Mouse (Mus musculus): Measurements from ENCODE around the gene Mcm5. TPM values are rescaled to one million over a fixed set of nuclear protein-coding genes. Genes with fewer than 3 reads are reported as not detected.

Mcm5 gene
- polyA plus RNA-seq, 1 experiment from 2014 or later, result 33.4 TPM

- peak overlapping the region; percentile 77 for H3K4me2 ChIP-seq
- H3K4me3 ChIP-seq, result peak overlapping the region; percentile 73
- H3K4me1 ChIP-seq (replicated peaks), result peaks cover 22% of the 10 kb centered on the region
- peak; percentile 90 for ATAC-seq (ENCODE audit: low read depth)
- under 1% methylated on average over 9 of the region's 9 CpGs for WGBS
- peak overlapping the region; percentile 83 for H3K27ac ChIP-seq (replicated peaks)
- peak overlapping the region; percentile 87 for H3K9ac ChIP-seq
- no peaks in the 10 kb centered on the region for H3K9me3 ChIP-seq
- no peaks in the 10 kb centered on the region for H3K27me3 ChIP-seq
- H3K36me3 ChIP-seq, result peaks cover 16% of the 10 kb centered on the region
Measured at GRCm38 (mm10) chr8:75108527-75109235, 688 bp upstream of the Mcm5 start.

DNA sequence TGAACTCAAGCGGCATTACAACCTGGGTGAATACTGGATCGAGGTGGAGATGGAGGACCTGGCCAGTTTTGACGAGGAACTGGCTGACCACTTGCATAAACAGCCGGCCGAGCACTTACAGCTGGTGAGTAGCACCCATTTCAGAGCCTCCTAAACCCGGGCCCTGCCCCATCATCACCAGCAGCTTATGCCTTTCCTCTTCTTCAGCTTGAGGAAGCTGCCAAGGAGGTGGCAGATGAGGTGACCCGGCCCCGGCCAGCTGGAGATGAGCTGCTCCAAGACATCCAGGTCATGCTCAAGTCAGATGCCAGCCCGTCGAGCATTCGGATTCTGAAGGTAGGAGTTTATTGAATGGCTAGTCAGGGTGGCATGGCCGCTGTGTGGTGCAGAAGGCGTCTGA is 724 bp downstream of the Mcm5 start:
- Histone ChIP-seq H3K9ac (peak overlapping the region; percentile 73), H3K27me3 (no peaks in the 10 kb centered on the region), H3K27ac (replicated peaks) (no peak overlapping the region), H3K4me3 (peak overlapping the region; percentile 73), H3K9me3 (no peaks in the 10 kb centered on the region), H3K36me3 (peaks cover 26% of the 10 kb centered on the region), H3K4me1 (replicated peaks) (peaks cover 22% of the 10 kb centered on the region), H3K4me2 (peak overlapping the region; percentile 89)
- no peak for ATAC-seq (ENCODE audit: low read depth)
- WGBS, result 20% methylated on average over 13 of the region's 13 CpGs

- Histone ChIP-seq H3K9me3 (no peaks in the 10 kb centered on the region), H3K4me1 (replicated peaks) (no peaks in the 10 kb centered on the region), H3K4me3 (no peak overlapping the region), H3K27me3 (no peaks in the 10 kb centered on the region), H3K4me2 (no peak overlapping the region), H3K9ac (no peak overlapping the region), H3K36me3 (peaks cover 87% of the 10 kb centered on the region), H3K27ac (replicated peaks) (no peak overlapping the region)
- 97% methylated on average over 1 of the region's 1 CpGs for WGBS
- no peak for ATAC-seq (ENCODE audit: low read depth)
Measured at GRCm38 (mm10) chr8:75118505-75118904, 9.1 kb downstream of the Mcm5 start.

DNA sequence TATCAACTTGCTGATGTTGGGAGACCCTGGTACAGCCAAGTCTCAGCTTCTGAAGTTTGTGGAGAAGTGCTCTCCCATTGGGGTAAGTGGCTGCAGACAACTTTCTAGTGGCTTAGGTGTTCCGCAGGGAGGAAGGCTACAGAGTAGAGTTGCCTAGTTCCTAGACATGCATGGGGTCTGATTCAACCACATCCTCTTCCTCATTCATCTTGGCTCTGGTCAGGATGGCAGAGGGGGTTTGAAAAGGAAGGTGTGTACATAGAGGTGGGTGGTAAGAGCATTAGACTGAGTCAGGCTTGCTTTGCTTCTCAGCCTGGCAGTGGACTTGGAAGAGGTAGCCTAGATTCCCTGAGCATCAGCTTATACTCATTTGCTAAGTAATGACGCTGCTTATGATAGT is 9.9 kb downstream of the Mcm5 start:
- ATAC-seq (ENCODE audit: low read depth), result no peak

DNA sequence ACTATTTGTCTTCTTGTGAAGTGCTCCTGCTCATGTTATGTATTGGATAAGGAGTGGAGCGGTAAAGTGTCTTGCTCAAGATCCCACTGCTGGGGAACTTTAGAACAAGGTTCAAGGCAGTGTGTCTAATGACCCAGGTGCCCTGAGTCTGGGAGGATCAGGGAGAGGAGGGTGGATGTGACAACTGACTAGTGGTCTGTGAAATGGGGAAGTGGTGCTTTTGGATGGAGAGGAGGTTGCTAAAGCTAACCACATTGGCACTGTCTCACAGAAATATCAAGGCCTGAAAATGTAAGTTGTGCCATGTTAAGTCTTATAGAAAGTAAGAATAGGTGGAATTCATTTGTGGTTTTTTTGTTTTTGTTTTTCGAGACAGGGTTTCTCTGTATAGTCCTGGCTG is 10.4 kb downstream of the Mcm5 start:
- no peak overlapping the region for H3K9ac ChIP-seq
- H3K36me3 ChIP-seq, result peaks cover 85% of the 10 kb centered on the region
- no peaks in the 10 kb centered on the region for H3K9me3 ChIP-seq
- H3K27me3 ChIP-seq, result no peaks in the 10 kb centered on the region
- no peak overlapping the region for H3K4me2 ChIP-seq
- 98% methylated on average over 2 of the region's 2 CpGs for WGBS
- no peak for ATAC-seq (ENCODE audit: low read depth)
- no peak overlapping the region for H3K27ac ChIP-seq (replicated peaks)
- no peaks in the 10 kb centered on the region for H3K4me1 ChIP-seq (replicated peaks)
- H3K4me3 ChIP-seq, result no peak overlapping the region

More for the DNA sequence above, 9.9 kb downstream of the Mcm5 start:
- Histone ChIP-seq H3K9me3 (no peaks in the 10 kb centered on the region), H3K9ac (no peak overlapping the region), H3K36me3 (peaks cover 84% of the 10 kb centered on the region), H3K27ac (replicated peaks) (no peak overlapping the region), H3K4me3 (no peak overlapping the region), H3K27me3 (no peaks in the 10 kb centered on the region), H3K4me1 (replicated peaks) (no peaks in the 10 kb centered on the region), H3K4me2 (no peak overlapping the region)
- 98% methylated on average over 2 of the region's 2 CpGs for WGBS

DNA sequence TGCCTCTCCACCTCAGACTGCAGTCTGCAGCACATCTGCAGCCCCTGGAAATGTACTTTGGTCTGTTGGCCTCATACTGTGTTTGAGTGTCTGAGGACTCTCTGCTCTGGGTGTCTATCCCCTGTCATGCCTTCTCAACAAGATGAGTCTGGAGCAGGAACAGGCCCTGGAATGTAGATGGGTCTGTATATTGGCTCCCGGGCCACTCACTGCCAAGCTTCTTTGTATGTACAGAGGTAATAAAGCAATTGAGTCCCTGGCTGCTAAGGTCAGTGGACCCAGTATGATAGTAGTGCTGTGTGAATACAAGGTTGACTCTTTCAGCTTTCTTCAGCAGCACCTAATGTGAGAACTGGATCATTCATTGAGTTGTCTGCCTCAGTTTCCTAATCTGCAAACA is 18.0 kb downstream of the Mcm5 start:
- H3K4me2 ChIP-seq, result no peak overlapping the region
- no peak overlapping the region for H3K9ac ChIP-seq
- no peaks in the 10 kb centered on the region for H3K4me1 ChIP-seq (replicated peaks)
- H3K36me3 ChIP-seq, result peaks cover 59% of the 10 kb centered on the region
- H3K27me3 ChIP-seq, result no peaks in the 10 kb centered on the region
- no peak overlapping the region for H3K4me3 ChIP-seq
- no peak overlapping the region for H3K27ac ChIP-seq (replicated peaks)
- H3K9me3 ChIP-seq, result no peaks in the 10 kb centered on the region
- no peak for ATAC-seq (ENCODE audit: low read depth)
- WGBS, result 41% methylated on average over 1 of the region's 1 CpGs

DNA sequence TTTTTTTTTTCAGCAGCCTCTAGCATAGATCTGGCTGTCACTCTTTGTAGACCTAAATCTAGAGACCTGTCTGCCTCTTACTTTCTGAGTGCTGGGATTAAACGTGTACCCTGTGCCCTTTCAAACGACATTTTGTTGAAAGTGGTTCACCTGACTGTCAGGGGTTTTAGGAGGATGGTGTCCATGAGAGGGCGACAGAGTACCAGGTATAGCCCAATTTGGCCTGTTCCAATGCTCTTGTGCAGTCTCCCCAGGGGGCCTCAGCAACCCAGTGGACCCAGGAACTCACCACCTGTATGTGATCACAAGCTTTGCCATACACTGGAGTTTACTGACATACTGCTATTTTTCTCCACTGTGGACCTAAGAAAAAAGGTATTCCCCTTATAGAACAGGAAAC is 23.1 kb downstream of the Mcm5 start:
- Histone ChIP-seq H3K9ac (no peak overlapping the region), H3K27ac (replicated peaks) (no peak overlapping the region), H3K27me3 (no peaks in the 10 kb centered on the region), H3K4me3 (no peak overlapping the region), H3K9me3 (no peaks in the 10 kb centered on the region), H3K36me3 (peaks cover 17% of the 10 kb centered on the region), H3K4me2 (no peak overlapping the region), H3K4me1 (replicated peaks) (peaks cover 13% of the 10 kb centered on the region; the same call in 1 of the 2 replicates)
- 24% methylated on average over 3 of the region's 3 CpGs for WGBS
- no peak for ATAC-seq (ENCODE audit: low read depth)

DNA sequence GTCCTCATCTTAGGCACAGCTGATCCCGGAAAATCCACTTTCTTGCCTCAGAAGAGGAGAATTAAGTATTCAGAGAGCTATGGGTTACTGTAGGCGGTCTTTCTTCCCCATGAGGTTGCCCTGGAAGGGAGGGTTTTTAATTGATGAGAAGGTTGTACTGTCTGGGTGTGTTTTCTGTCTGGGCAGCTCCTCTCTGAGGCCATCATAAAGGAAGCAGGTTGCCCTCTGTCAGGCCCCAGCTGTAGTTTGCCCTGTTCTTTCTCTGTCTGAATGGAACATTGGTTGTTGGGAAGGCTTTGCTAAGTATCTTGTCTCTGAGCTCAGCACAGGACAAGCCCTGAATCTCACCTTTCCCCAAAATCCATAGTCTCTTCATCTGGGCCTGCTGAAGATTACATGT is 24.0 kb downstream of the Mcm5 start:
- no peak overlapping the region for H3K9ac ChIP-seq
- WGBS, result 79% methylated on average over 2 of the region's 2 CpGs

GRCm38 (mm10) chr8:75134603-75135391 is 25.4 kb downstream of the Mcm5 start:
- no peak overlapping the region for H3K9ac ChIP-seq
- peaks cover 13% of the 10 kb centered on the region; the same call in 1 of the 2 replicates for H3K4me1 ChIP-seq (replicated peaks)
- H3K4me2 ChIP-seq, result no peak overlapping the region
- WGBS, result 40% methylated on average over 2 of the region's 2 CpGs
- no peak for ATAC-seq (ENCODE audit: low read depth)
- H3K36me3 ChIP-seq, result 0 out of 2 replicates have a peak, but pooled peaks cover 4% of the 10 kb centered on the region
- H3K27ac ChIP-seq (replicated peaks), result no peak overlapping the region
- no peak overlapping the region for H3K4me3 ChIP-seq
- no peaks in the 10 kb centered on the region for H3K27me3 ChIP-seq
- no peaks in the 10 kb centered on the region for H3K9me3 ChIP-seq

More for the DNA sequence above, 24.0 kb downstream of the Mcm5 start:
- peaks cover 12% of the 10 kb centered on the region; the same call in 1 of the 2 replicates for H3K36me3 ChIP-seq
- H3K27ac ChIP-seq (replicated peaks), result no peak overlapping the region
- H3K4me2 ChIP-seq, result no peak overlapping the region
- no peaks in the 10 kb centered on the region for H3K27me3 ChIP-seq
- no peaks in the 10 kb centered on the region for H3K9me3 ChIP-seq
- no peak for ATAC-seq (ENCODE audit: low read depth)
- H3K4me3 ChIP-seq, result no peak overlapping the region
- peaks cover 13% of the 10 kb centered on the region; the same call in 1 of the 2 replicates for H3K4me1 ChIP-seq (replicated peaks)

- peak; percentile 62 for ATAC-seq (ENCODE audit: low read depth)
- Histone ChIP-seq H3K9me3 (no peaks in the 10 kb centered on the region), H3K4me1 (replicated peaks) (peaks cover 13% of the 10 kb centered on the region; the same call in 1 of the 2 replicates), H3K27me3 (no peaks in the 10 kb centered on the region), H3K27ac (replicated peaks) (no peak overlapping the region), H3K4me2 (no peak overlapping the region), H3K36me3 (no peaks in the 10 kb centered on the region), H3K4me3 (no peak overlapping the region), H3K9ac (0 out of 2 replicates have a peak overlapping the region, but pooled peaks have one; percentile 22)
- 28% methylated on average over 1 of the region's 1 CpGs for WGBS
Measured at GRCm38 (mm10) chr8:75135756-75136155, 26.4 kb downstream of the Mcm5 start.

DNA sequence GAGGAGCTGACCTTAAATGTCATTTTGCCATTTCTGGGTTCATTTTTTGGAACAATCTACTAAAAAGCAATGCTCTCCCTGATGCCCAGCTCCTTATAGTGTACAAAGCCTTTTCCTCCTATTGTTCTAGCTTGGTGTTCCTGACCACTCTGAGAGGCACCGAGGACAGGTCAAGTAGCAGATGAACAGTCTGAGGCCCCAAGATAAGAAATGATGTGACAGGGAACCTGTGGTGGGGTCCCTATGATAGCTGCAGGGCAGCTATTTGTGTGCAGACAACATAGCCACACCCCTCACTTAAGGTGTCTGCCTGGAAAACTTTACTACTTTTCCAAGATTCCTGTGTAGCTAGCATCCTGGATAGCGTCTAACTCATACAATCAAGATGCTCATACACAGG is 26.9 kb downstream of the Mcm5 start:
- 80% methylated on average over 2 of the region's 2 CpGs for WGBS

GRCm38 (mm10) chr8:75137536-75137935 is 28.2 kb downstream of the Mcm5 start:
- no peak overlapping the region for H3K4me2 ChIP-seq
- no peak for ATAC-seq (ENCODE audit: low read depth)
- H3K9ac ChIP-seq, result no peak overlapping the region
- H3K27me3 ChIP-seq, result no peaks in the 10 kb centered on the region
- no peaks in the 10 kb centered on the region for H3K9me3 ChIP-seq
- H3K4me1 ChIP-seq (replicated peaks), result peaks cover 13% of the 10 kb centered on the region; the same call in 1 of the 2 replicates
- no peak overlapping the region for H3K4me3 ChIP-seq
- 58% methylated on average over 3 of the region's 3 CpGs for WGBS
- no peaks in the 10 kb centered on the region for H3K36me3 ChIP-seq
- no peak overlapping the region for H3K27ac ChIP-seq (replicated peaks)

More for the DNA sequence above, 26.9 kb downstream of the Mcm5 start:
- Histone ChIP-seq H3K9ac (no peak overlapping the region), H3K27me3 (no peaks in the 10 kb centered on the region), H3K4me3 (no peak overlapping the region), H3K4me2 (no peak overlapping the region), H3K9me3 (no peaks in the 10 kb centered on the region), H3K36me3 (no peaks in the 10 kb centered on the region), H3K27ac (replicated peaks) (no peak overlapping the region), H3K4me1 (replicated peaks) (peaks cover 13% of the 10 kb centered on the region; the same call in 1 of the 2 replicates)
- ATAC-seq (ENCODE audit: low read depth), result no peak
